Mouse (Mus musculus) E14TG2a.4 (cell line): ENCODE data around the gene Vax2.

Source experiments
- CTCF ChIP-seq: conservative IDR thresholded peaks from 2 replicates; pipeline ENCODE4 v1.5.1; 2014; ENCODE audit warnings: low read length
- NANOG ChIP-seq: IDR thresholded peaks from 2 replicates; pipeline ENCODE4 v1.6.1; 2014; ENCODE audit warnings: borderline replicate concordance, low read length, mixed read lengths
- POU5F1 ChIP-seq: IDR thresholded peaks from 2 replicates; pipeline ENCODE4 v1.6.1; 2014; ENCODE audit warnings: low read length, borderline replicate concordance

DNA sequence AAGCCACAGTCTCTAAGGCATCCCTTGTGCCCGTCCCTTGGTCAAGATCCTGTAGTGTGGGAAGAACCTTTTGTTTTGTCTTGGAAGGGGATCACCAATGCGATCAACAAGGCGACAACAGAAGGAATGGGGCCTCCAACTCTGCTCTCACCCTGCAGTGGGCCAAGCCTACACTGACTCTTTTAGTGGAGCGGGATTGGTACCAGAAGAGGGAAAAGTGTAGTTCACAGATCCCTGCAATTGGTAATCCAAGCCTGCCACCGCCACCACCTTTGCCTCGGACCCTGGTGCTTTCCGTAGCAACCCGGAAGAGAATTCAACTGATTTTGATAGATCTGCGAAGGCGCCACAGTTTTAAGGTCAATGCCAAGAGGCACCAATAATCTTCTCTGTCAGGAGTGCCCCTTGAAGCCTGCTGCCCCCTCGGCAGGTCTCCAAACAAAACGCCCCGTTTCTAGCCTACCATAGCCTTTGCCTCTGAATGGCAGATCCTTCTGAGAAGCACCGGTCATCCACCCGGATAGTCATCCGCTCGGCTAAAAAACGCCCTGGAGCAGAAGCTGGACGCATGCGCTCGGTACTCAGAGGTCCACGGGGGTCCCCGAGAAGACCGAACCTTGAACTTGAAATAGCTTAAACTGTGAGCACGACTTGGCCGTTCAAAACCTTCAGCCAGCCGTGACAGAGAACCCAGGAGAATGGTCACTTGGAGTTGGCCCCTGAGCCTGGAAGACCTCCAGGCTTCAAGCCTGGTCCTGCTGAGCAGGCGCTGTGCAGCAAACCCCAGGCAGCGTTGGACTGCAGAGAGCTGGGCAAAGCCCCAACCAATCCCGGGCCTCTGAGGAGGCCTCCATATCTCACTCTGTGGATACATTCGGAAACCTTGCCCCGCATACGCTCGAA lies 3.4 kb downstream of the Vax2 start:
- TF ChIP-seq CTCF (no peak), POU5F1 (no peak), NANOG (no peak)
